Mouse (Mus musculus) CD8-positive naive resting alpha-beta T cell, adult 2 months (primary cell): ENCODE measurements around the gene Znrf2.
A peak's percentile ranks its signal among the peaks of the same experiment; 100 is the strongest.
"Not testable (repeated sequence)": the region's sequence is repeated elsewhere in the genome, so short reads cannot be mapped to it uniquely, and the experiment has no call there.

ENCODE experiments used
- DNase-seq, 2 experiments: peaks; one replicate each; pipeline ENCODE4 v3.0.0; 2022; ENCODE audit warnings: low read depth in 2 of 2, low spot score in 2 of 2

The Znrf2 gene

DNA sequence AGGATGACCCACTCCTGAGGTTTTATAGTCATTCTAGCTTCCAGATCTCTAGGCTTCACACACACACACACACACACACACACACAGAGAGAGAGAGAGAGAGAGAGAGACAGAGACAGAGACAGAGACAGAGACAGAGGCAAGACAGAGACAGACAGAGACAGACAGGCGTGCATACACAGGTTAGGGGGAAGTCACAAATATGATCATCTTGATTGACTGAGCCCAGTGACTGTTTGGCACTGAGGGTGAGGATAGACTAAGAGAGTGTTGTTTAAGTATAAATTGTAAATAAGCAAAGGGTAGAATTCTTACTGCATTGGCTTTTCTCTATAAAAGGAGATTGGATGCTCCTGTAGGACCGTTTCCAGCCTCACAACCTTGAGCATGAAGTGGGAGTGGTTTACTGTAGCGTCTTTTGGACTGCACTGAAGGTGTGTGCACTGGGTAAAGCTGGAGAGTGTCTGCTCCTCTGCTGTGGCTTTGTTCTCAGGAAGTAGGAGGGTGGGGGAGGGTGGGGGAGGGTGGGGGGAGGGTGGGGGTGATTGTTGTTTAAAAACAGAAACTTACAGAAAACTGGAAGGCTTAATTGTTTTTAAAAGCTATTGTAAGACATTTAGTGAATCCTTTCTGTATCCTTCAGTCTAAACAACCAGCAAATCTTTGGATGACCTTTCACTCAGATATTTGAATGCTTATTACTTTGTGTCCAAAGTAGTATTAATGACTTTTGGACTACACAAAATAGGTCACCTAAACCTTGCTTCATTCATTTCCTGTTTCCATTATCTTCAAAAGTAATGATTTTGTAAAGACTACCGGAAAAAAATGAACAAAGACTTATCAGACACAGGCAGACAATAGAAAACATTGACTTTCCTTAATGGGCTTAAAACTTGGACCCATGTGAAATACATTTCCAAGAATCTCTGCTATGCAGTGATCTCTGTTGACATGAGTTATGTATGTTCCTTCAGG is 32.8 kb downstream of the Znrf2 start:
- no peak for DNase-seq

DNA sequence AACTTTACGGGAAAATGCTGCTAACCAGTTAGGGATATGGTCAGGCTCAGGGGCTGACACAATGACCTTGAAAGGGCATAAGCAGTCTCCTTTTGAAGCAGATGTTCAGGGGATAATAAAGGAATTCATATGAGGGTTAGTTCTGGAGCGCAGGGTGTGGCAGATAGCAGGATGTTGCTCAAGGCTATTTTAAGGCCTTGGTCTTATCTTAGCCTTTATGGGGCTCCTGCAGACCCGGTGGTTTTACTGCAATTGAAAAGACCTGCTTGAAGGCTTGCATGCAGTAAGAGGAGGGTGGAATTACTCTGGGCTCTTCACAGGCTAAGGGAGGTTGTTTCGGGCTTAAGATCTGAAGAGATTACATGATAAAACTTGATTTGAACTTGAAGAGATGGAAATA is 35.1 kb downstream of the Znrf2 start:
- DNase-seq, result no peak

GRCm38 (mm10) chr6:54852669-54853068 is 36.0 kb downstream of the Znrf2 start:
- DNase-seq, result no peak

- no peak for DNase-seq
These were observed 38.1 kb downstream of the Znrf2 start for GRCm38 (mm10) chr6:54854859-54855258.

DNA sequence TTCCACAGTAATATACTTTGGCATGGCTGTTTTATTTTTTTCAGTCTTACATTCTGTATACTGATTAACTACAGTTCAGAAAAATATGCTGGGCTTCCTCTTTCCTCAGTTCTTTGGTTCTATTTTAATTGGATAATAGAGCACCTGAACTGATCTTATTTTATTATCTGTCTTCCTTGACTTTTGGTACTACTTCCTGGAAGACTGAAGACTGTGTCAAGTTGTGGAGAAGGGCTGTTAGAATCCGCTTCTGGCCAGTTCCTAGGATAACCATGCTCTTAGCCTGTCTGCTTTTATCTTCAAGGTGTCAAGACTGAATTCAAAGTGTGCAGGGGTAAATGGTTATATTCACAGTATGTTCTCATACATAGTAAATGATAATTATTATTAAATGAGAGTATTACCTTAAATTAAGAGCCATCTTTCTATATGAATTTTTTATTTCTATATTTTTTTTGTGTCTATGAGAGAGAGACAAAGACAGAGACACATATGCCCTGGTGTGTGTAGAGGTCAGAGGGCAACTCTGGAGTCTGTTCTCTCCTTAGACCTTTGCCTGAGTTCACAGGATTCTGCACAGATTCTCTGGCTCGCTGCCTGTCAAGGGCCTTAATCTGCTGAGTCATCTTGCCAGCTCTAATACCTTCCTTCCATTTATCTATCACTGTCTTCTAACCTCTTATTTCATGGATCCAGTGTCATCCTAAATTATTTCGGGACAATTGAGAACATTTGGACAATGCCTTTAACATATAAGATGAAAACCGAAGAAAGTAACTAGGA is 39.3 kb downstream of the Znrf2 start:
- DNase-seq, result no peak

GRCm38 (mm10) chr6:54859159-54859558 is 42.4 kb downstream of the Znrf2 start:
- DNase-seq, result not testable (repeated sequence)

DNA sequence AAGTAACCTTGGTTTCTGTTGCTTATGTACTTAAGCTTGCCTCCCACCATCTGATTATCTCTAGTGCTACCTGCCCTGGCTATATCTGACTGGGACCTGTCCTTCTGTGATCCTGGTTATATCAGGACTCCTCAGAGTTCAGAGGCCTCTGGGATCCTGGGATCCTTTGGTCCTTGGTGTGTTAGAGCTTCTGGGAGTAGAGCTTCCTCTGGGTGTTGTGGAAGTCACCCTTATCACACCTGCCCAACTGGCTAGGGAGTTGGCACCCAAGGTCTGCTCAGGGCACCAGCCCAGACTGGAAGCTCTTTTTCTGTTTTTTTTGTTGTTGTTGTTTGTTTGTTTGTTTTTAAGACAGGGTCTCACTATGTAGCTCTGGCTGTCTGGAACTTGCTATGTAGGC is 43.5 kb downstream of the Znrf2 start:
- no peak for DNase-seq

DNA sequence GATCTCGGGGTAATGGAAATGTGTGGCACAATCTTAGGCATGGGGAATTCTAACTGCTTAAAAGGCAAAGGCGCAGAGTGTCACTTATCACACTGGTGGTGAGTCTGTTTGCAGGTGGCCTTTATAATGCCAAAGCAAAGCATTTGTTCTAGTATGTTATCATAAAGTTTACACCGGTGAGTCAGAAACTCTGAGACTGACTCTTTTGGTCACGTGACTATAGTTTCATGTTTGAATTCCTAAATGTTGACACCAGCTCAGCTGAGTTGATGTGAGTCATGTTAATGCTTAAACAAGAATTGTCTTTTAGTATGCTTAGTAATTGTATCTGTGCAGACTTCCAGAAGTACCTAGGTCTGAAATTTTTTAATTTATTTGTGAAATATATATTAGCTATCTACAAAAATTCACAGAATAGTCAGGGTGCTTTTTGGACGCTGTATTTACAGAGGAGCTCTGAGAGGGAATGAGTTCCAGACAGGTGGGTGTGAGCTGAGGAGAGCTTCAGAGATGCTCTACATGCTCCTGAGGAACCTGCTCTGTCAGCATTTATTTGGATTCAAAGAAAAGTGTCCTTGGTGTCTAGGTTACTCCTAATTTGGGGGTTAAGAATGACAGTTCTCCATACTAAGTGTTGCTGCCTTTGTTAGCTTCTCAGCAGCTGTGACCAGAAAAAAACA is 50.2 kb downstream of the Znrf2 start:
- DNase-seq, result peak in 1 of 2 experiments; percentile 12

GRCm38 (mm10) chr6:54867411-54867745 is 50.7 kb downstream of the Znrf2 start:
- peak; percentile 32 to 54 for DNase-seq

GRCm38 (mm10) chr6:54873029-54873428 is 56.3 kb downstream of the Znrf2 start:
- DNase-seq, result no peak

- no peak for DNase-seq
These were observed 60.1 kb downstream of the Znrf2 start for GRCm38 (mm10) chr6:54876782-54877181.

DNA sequence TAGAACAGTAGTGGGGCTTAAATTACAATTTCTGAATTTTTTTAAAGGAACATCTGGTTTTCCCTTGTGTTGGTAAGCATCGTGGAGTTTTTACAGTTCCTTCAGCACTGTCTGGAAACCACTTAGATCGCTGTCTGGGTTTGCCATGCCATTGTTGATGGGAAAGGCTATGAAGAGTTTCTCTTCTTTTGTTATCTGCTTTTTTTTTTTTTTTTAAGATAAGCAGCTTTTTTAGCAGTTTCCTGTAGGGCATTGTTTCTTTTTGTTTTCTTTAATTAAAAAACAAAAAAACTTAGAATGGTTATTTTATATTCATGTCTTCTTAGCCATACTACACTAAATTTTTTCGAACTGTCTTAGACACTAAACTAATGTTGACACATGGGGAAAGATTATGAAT is 60.9 kb downstream of the Znrf2 start:
- DNase-seq, result no peak

DNA sequence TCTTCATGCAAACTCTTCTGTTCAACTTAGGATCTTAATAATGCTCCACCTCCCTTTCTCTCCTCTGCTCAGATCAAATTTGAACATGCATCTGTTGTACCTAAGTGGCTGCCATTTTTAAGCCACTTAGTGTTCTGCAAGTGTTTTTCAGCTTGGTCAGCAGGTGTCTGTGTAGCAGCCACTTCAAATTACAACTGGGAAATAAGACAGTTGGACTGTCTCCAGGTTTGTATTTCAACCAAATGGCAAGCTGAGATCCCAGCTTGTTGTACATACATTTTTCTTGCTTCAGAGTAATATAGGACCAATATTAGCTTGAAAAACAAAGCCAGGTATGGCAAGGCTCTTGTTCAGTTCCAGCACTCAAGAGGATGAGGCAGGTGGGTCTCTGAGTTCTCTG is 61.8 kb downstream of the Znrf2 start:
- no peak for DNase-seq

DNA sequence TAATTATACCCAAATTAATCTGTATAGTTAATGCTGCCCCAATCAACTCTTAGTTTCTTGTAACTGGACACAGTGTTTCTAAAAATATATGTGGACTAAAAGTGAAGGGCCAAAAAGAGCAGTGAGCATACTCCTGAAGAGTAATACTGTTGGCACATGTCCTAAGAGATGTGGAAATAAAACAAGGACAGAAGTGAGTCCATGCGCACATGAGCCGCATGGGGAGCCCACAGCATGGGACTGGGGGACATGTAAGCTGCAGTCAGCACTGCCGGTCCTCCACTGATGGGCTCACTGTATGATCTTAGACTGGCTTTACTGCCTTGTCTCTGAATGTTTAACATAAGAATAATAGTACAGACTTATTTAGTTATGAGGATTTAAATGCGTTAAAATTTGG is 63.4 kb downstream of the Znrf2 start:
- no peak for DNase-seq

- no peak for DNase-seq
These were observed 66.7 kb downstream of the Znrf2 start for GRCm38 (mm10) chr6:54883424-54883823.

DNA sequence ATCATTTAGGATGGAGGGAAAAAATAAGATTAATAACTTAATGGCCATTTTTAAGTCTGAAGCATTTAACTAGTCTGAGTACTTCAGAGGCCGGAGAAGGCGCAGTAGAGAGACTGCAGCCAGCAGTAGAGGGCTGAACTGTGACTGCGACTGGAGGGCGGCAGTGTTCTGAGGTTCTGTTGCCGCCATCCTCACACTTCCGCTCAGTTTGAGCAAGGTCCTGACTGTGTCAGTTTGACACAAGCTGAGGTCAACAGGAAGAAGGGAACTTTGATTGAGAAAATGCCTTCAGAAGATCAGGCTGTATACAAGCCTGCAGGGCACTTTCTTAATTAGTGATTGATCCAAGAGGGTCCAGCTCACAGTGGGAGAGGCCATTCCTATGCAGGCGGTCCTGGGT is 69.5 kb downstream of the Znrf2 start:
- no peak for DNase-seq

- no peak for DNase-seq
These were observed 73.5 kb downstream of the Znrf2 start for GRCm38 (mm10) chr6:54890221-54890620.

GRCm38 (mm10) chr6:54891384-54891783 is 74.7 kb downstream of the Znrf2 start:
- no peak for DNase-seq

GRCm38 (mm10) chr6:54900256-54900655 is 83.5 kb downstream of the Znrf2 start:
- no peak for DNase-seq

DNA sequence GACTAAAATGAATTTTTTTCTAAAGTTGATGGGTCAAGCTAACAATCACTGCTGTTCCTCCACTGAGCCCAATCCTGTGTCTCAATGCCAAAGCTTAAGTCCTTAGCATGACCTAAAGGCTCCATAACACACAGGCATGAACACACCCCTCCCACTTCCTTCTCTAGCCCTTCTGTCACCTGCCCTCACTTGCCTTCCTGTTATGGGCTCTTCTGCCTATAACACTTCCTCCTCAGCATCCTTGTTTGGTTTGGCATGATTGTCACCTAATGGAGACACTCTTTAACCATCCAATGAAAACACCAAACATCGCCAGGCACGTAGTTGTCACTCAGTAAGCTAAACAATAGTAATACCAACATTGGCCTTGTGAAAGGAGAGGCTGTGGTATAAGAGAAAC is 85.8 kb downstream of the Znrf2 start:
- no peak for DNase-seq
